ENCODE assay signal across 21 mouse cellular contexts in genomic region chr1:155379289-155379688, GRCm38 (mm10). TPM values are rescaled to one million over a fixed set of nuclear protein-coding genes. Genes with fewer than 3 reads are reported as not detected.
DNase-seq lines count a peak whose midpoint lies in the region; ATAC-seq and TF ChIP-seq lines count a peak whose summit lies in the region.
"Had no signal": no experiment of that assay in that cellular context is flagged by ENCODE, and none has a peak within 500 bp of the region (broad histone marks: within the 10 kb centered on the region; RNA-seq: fewer than 3 reads in every experiment).

No protein-coding gene starts in this region.

- no peaks in the 10 kb centered on the region for H3K36me3 ChIP-seq in lung, postnatal 0 days (ENCODE audit: insufficient read depth, low read length)
- H3K36me3 ChIP-seq: embryonic facial prominence, embryonic 15.5 days; heart, embryonic 15.5 days had no signal

- H3K27ac ChIP-seq in lung, postnatal 0 days (ENCODE audit: low read length) = no peak overlapping the region
- H3K27ac ChIP-seq: embryonic facial prominence, embryonic 15.5 days; forebrain, embryonic 15.5 days; heart, adult 2 months; heart, embryonic 15.5 days; hindbrain, embryonic 13.5 days; hindbrain, postnatal 0 days had no signal

- TF ChIP-seq CTCF in lung, postnatal 0 days (IDR thresholded peaks at IDR 0.05) = 0 out of 2 replicates have a peak, but pooled peaks have one; percentile 2

- no peak overlapping the region for H3K4me2 ChIP-seq in lung, postnatal 0 days (replicated peaks; ENCODE audit: low read depth, low read length)
- H3K4me2 ChIP-seq: embryonic facial prominence, embryonic 15.5 days; forebrain, embryonic 15.5 days; heart, embryonic 11.5 days; heart, embryonic 15.5 days; hindbrain, embryonic 13.5 days had no signal

- ATAC-seq in lung, postnatal 0 days = no peak
- ATAC-seq in megakaryocyte progenitor cell, adult 5-6 weeks (replicated peaks; ENCODE audit: poor library complexity) = peak; percentile 57; the same call in 1 of the 2 replicates
- ATAC-seq in cerebellum, adult (ENCODE audit: insufficient number of reproducible peaks, low FRiP score, low TSS enrichment) = no peak
- ATAC-seq: forebrain, embryonic 15.5 days; hindbrain, postnatal 0 days had no signal

- H3K9me3 ChIP-seq in lung, postnatal 0 days (ENCODE audit: low read length) = no peaks in the 10 kb centered on the region
- H3K9me3 ChIP-seq: embryonic facial prominence, embryonic 15.5 days; forebrain, embryonic 15.5 days; G1E; heart, embryonic 15.5 days; hindbrain, embryonic 13.5 days had no signal

- 93% methylated on average over 1 of the region's 1 CpGs for WGBS in lung, postnatal 0 days

- no peak overlapping the region for H3K9ac ChIP-seq in lung, postnatal 0 days (replicated peaks; ENCODE audit: low read depth)
- H3K9ac ChIP-seq: embryonic facial prominence, embryonic 15.5 days; forebrain, embryonic 15.5 days; heart, embryonic 15.5 days; hindbrain, embryonic 13.5 days had no signal

- no peaks in the 10 kb centered on the region for H3K27me3 ChIP-seq in lung, postnatal 0 days (replicated peaks; ENCODE audit: insufficient read depth, low read length)
- H3K27me3 ChIP-seq: embryonic facial prominence, embryonic 15.5 days; forebrain, embryonic 15.5 days; heart, embryonic 15.5 days; hindbrain, embryonic 13.5 days had no signal

- no peak overlapping the region for H3K4me3 ChIP-seq in lung, postnatal 0 days (ENCODE audit: low read depth, low read length)
- H3K4me3 ChIP-seq: embryonic facial prominence, embryonic 15.5 days; forebrain, embryonic 15.5 days; heart, adult 2 months; heart, embryonic 15.5 days; hindbrain, embryonic 13.5 days had no signal

- TF ChIP-seq EP300 in lung, postnatal 0 days (IDR thresholded peaks at IDR 0.05) = no peak

- DNase-seq in lung, postnatal 0 days (ENCODE audit: low spot score) = no peak
- no peak for DNase-seq in lung, postnatal 10 days
- DNase-seq in ZHBTc4 (ENCODE audit: low read depth, low spot score) = peak; percentile 9
- DNase-seq in kidney, postnatal 14 days = no peak
- DNase-seq: adrenal gland, adult 2 months; adrenal gland, postnatal 25 days; cerebellum, adult 2 months; cerebellum, postnatal 10 days; embryo, embryonic 11 days; gastrocnemius, postnatal 14 days; heart, adult 2 months; heart, postnatal 14 days had no signal

- no peaks in the 10 kb centered on the region for H3K4me1 ChIP-seq in lung, postnatal 0 days (ENCODE audit: insufficient read depth, low read depth, low read length)
- H3K4me1 ChIP-seq: embryonic facial prominence, embryonic 15.5 days; forebrain, embryonic 15.5 days; heart, embryonic 15.5 days; hindbrain, embryonic 13.5 days had no signal

RNA-seq across cellular contexts. Expression of gene Xpr1, which starts 37.9 kb away (rescaled TPM):
- polyA plus RNA-seq in lung, postnatal 0 days (2015; fragmentation: Nextera tagmentation; extraction: Ambion mirVana) = 5.8 and 7.8 TPM in 2 replicates
- total RNA-seq in megakaryocyte progenitor cell, adult 5-6 weeks (2015) = 38.0 and 38.6 TPM in 2 replicates
- 12.8 and 16.1 TPM in 2 replicates for total RNA-seq in megakaryocyte progenitor cell, adult 5-6 weeks (2017)
